Mouse (Mus musculus) lung, adult 2 months (tissue): ENCODE measurements around the gene Meis2.

ENCODE experiments used
- CTCF ChIP-seq: fragments of 200-500 bp; IDR thresholded peaks from 2 replicates; pipeline ENCODE4 v1.5.1; 2011; ENCODE audit warnings: mild to moderate bottlenecking, low read length, control low read depth; ENCODE audit not compliant: insufficient read depth
- POLR2A ChIP-seq: fragments of 200-500 bp; IDR thresholded peaks from 2 replicates; pipeline ENCODE4 v1.6.1; 2011; ENCODE audit warnings: low read depth, mild to moderate bottlenecking, control low read depth, low read length, borderline replicate concordance; ENCODE audit errors: extremely low read depth

DNA sequence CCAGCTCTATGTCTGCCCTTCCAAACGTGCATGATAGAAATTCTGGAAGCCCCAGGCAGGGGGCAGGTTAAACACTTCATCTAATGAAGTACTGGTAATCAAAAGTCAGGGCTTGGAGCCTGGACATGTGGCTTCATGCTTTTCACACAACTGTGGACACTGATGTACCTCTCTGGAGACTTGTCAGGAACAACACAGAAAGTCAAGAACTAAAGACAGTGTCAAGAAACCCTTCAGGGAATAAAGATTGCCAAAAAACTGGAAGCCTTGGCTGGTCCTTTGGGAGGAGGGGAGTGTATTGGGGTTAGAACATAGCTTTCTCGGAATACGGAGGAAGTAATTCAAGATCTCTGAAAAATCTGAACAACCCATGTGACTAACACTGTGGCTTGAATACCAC, 37.5 kb downstream of the Meis2 start:
- TF ChIP-seq CTCF: no peak
- no peak for TF ChIP-seq POLR2A
